Mouse (Mus musculus) forebrain, embryonic 10.5 days (tissue): ENCODE results near the gene Fastkd1. TPM values are rescaled to one million over a fixed set of nuclear protein-coding genes. Genes with fewer than 3 reads are reported as not detected.
"Not testable (repeated sequence)": the region's sequence is repeated elsewhere in the genome, so short reads cannot be mapped to it uniquely, and the experiment has no call there.

Experiments used
- DNase-seq: peaks from one replicate; pipeline ENCODE4 v3.0.0-alpha.2; 2017; ENCODE audit warnings: low spot score; ENCODE audit errors: extremely low spot score
- H3K27ac ChIP-seq: fragments of 300-500 bp; sonication (generic); 2 replicates; pipeline ENCODE4 v1.5.1; 2016; ENCODE audit warnings: mild to moderate bottlenecking
- H3K27me3 ChIP-seq: fragments of 300-500 bp; sonication (generic); 2 replicates; pipeline ENCODE4 v1.6.1; 2016; ENCODE audit warnings: mild to moderate bottlenecking; ENCODE audit not compliant: poor library complexity, severe bottlenecking
- H3K36me3 ChIP-seq: fragments of 300-500 bp; sonication (generic); replicated peaks from 2 replicates; pipeline ENCODE4 v1.6.1; 2016; ENCODE audit warnings: mild to moderate bottlenecking, moderate library complexity
- H3K4me1 ChIP-seq: fragments of 300-500 bp; sonication (generic); 2 replicates; pipeline ENCODE4 v1.6.1; 2016
- H3K4me3 ChIP-seq: fragments of 300-500 bp; sonication (generic); 2 replicates; pipeline ENCODE4 v1.5.1; 2016; ENCODE audit warnings: mild to moderate bottlenecking, moderate library complexity
- H3K9me3 ChIP-seq: fragments of 300-500 bp; sonication (generic); 2 replicates; pipeline ENCODE4 v1.6.1; 2016; ENCODE audit warnings: mild to moderate bottlenecking, moderate library complexity
- WGBS: fragments of 180-500 bp; shearing (Covaris S2); methylation state at CpG from one replicate; pipeline ENCODE4 v1.1.7; 2016; 5-methylcytosine and 5-hydroxymethylcytosine counted together
- polyA plus RNA-seq: library from polyadenylated mRNA; unstranded; fragments of >200 nt; fragmentation: Nextera tagmentation; extraction: Ambion mirVana; gene quantifications from 2 replicates; pipeline ENCODE4 v1.2.1, GENCODE M21; 2016

Fastkd1 gene
- polyA plus RNA-seq, 1 experiment from 2014 or later = 18.6 TPM

DNA sequence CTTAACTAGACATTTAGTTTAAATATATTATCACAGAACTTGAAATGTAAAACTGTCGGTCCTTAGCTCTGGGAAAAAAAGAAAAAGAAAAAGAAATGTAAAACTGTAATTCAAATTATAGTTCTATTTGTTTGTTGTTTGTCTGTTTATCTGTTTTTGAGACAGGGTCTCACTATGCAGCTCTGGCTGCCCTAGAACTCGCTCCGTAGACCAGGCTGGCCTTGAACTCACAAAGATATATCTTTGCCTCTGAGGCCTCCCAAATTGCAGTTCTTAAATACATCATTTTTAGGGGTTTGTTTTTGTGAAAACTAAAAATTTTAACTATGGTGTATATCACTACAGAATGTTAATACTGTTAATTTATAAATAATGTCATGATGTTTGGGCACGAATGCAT, 45.7 kb downstream of the Fastkd1 start:
- 95% methylated on average over 4 of the region's 4 CpGs for WGBS
- peaks cover 11% of the 10 kb centered on the region for H3K4me1 ChIP-seq
- DNase-seq = no peak
- H3K4me3 ChIP-seq = no peak overlapping the region
- H3K36me3 ChIP-seq = peaks cover 25% of the 10 kb centered on the region
- H3K27ac ChIP-seq = no peak overlapping the region
- H3K9me3 ChIP-seq = no peaks in the 10 kb centered on the region
- H3K27me3 ChIP-seq = no peaks in the 10 kb centered on the region

DNA sequence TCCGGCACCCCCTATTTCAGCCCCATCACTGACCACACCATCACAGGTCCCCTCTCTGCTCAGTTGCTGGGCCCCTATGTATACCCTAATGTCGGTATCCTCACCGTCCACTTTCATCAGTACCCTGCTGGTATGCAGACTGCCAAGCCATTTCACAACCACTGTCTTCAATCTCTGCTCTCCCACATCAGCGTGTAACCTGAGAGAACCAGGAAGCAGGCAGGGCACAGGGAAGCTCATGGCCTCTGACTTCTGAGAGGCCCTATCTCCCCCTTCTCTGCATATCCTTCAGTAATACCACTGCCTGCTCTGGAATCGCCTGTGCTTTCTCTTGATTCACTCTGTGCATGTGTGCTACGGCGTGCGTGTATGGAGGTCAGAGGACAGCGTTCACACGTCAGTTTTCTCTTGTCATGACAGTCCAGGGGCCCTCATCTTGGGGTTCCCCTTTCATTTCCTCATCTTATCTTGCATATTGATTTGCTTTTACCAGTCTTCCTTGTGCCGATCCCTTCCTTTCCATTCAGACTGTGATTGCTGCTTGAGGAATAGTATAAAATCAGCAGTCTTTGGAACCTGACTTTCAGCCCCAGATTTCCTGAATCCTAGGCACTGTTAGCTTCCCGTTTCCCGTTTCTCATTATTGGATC, 49.4 kb downstream of the Fastkd1 start:
- Histone ChIP-seq H3K4me1 (0 out of 2 replicates have a peak, but pooled peaks cover 5% of the 10 kb centered on the region), H3K27me3 (no peaks in the 10 kb centered on the region), H3K9me3 (no peaks in the 10 kb centered on the region), H3K4me3 (no peak overlapping the region), H3K36me3 (peaks cover 44% of the 10 kb centered on the region), H3K27ac (no peak overlapping the region)
- WGBS = 88% methylated on average over 13 of the region's 13 CpGs
- no peak for DNase-seq

DNA sequence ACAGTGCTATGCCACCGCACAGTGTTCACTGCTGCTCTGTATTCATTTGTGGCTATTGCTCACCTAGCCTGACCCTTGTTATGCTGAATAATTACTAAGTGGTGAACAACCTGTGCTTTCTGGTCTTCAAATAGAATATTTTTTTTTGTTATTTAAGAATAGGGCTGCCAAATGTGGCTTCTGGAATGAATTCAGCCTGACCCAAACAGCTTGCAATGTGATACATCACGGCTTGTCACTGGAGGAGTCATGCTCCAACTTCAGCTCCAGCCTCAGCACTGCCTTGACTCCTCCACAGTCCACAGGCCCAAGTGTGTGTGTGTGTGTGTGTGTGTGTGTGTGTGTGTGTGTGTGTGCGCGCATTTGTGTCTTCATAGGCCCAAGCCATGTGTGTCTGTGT, 54.0 kb downstream of the Fastkd1 start:
- Histone ChIP-seq H3K36me3 (peaks cover 65% of the 10 kb centered on the region), H3K4me1 (0 out of 2 replicates have a peak, but pooled peaks cover 5% of the 10 kb centered on the region), H3K4me3 (no peak overlapping the region), H3K9me3 (no peaks in the 10 kb centered on the region), H3K27ac (no peak overlapping the region), H3K27me3 (no peaks in the 10 kb centered on the region)
- DNase-seq = no peak
- 94% methylated on average over 4 of the region's 4 CpGs for WGBS

DNA sequence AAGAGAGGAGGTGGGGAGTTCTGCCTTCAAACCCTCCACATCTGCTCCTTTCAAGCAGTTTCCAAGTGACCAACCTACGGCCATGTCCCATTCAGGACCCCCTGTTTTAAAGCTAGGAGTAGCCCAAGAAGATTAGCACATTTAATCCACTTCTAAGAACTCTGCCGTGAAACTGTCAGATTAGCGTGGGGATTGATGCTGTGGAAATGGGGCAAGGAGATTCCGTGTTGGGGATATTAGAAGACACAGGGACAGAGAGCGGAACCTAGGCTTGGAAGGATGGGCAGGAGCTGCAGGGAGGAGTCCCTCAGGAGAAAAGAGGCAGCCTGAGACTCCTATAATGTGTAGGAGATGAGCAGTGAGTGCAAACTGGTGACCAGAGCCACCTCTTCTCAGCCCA, 63.6 kb downstream of the Fastkd1 start:
- H3K4me3 ChIP-seq = no peak overlapping the region
- no peak for DNase-seq
- peaks cover 12% of the 10 kb centered on the region for H3K36me3 ChIP-seq
- H3K27ac ChIP-seq = no peak overlapping the region
- H3K27me3 ChIP-seq = no peaks in the 10 kb centered on the region
- WGBS = 86% methylated on average over 5 of the region's 5 CpGs
- H3K9me3 ChIP-seq = no peaks in the 10 kb centered on the region
- peaks cover 15% of the 10 kb centered on the region for H3K4me1 ChIP-seq

DNA sequence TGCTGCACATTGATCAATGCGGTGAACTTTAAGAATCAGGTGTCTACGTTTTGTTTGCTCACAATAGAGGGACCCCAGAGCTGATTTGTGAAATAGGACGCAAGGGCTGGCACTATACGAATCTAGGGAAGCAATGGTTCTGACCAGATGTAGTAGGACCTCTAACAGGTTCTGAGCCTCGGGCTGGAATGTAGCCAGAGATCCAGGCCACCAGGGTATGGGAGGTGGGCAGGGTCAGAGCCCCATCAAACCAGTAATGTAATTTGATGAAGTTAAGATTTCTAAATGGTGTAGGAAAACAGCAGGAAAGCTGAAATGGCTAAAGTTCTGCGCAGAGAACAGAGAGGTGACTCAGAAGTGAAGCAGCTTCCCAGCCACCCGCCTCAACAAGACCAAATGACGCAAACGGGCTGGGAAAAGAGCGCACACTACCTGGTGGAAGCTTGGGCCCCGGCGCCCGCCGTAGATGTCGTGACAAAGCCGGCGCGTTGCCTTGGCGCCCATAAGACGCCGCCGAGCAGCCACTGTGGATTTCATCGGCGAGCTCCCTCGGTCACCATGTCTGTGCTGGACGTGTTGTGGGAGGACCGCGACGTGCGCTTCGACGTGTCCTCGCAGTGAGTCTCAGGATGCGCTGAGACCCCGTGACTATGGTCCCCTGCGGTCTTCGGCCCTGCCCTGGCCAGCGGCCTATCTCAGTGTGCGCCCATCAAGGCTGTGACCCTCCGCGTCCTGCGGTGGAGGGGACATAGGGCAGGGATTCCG, 66.4 kb downstream of the Fastkd1 start, which contains the start of gene Bbs5:
Gene Bbs5 (plus strand): TSS at position 446 of the 765 bp plus-strand sequence.
- Histone ChIP-seq H3K27ac (peak within 1 kb of the TSS; percentile 80), H3K4me3 (peak within 1 kb of the TSS; percentile 93)
- WGBS = 3% methylated on average over 43 of the region's 43 CpGs

DNA sequence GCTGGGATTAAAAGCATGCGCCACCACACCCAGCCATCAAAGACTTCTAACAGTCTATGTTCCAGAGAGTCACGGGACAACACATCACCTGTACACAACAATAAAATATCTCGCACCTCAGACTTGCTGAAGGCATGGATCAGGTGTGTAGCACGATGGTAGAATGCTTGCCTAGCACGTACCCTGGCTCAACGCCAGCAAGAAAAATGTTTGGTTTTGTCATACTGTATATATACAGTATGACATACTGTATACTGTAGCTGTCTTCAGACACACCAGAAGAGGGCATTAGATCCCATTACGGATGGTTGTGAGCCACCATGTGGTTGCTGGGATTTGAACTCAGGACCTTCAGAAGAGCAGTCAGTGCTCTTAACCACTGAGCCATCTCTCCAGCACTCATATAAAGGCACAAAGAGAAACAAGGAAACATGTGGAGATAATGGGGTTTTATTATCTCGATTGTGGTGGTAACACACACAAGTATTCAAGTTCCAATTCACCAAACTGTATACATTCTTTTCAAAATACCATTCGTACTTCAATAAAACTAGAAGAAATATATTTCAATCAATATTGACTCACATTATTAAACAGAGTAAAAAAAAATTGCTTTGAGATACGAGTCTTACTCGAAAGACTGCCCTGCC, 68.2 kb downstream of the Fastkd1 start:
- H3K27me3 ChIP-seq = no peaks in the 10 kb centered on the region
- no peaks in the 10 kb centered on the region for H3K9me3 ChIP-seq
- H3K4me3 ChIP-seq = no peak overlapping the region
- 93% methylated on average over 11 of the region's 11 CpGs for WGBS
- H3K4me1 ChIP-seq = peaks cover 17% of the 10 kb centered on the region
- H3K36me3 ChIP-seq = no peaks in the 10 kb centered on the region
- no peak for DNase-seq
- no peak overlapping the region for H3K27ac ChIP-seq

More for the DNA sequence above, 66.4 kb downstream of the Fastkd1 start, which contains the start of gene Bbs5:
- DNase-seq = peak; percentile 89
- Histone ChIP-seq H3K36me3 (no peaks in the 10 kb centered on the region), H3K4me1 (peaks cover 15% of the 10 kb centered on the region), H3K9me3 (no peaks in the 10 kb centered on the region), H3K27me3 (no peaks in the 10 kb centered on the region)

DNA sequence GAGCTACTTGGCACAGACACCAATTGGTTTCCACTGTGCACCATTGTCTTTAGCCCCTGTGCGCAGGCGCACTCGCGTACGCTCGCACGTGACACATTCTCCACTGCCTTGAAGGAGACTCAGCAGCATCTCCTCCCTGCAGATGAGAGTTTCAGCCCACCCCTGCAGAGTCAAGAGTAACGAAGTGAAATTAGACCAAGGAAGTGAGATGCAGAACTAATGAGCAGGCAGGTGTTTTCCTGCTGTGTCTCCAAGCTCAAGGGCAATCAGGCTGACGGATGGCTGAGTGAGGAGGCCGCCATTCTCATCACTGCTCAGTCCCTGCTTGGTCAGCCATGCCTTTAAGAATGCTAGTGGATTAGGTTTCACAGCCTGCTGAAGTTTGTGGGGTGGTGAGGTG, 73.2 kb downstream of the Fastkd1 start:
- DNase-seq = no peak
- Histone ChIP-seq H3K4me3 (no peak overlapping the region), H3K27ac (0 out of 2 replicates have a peak overlapping the region, but pooled peaks have one; percentile 35), H3K4me1 (peaks cover 7% of the 10 kb centered on the region), H3K9me3 (0 out of 2 replicates have a peak, but pooled peaks cover 4% of the 10 kb centered on the region), H3K36me3 (no peaks in the 10 kb centered on the region), H3K27me3 (no peaks in the 10 kb centered on the region)
- 68% methylated on average over 10 of the region's 10 CpGs for WGBS

DNA sequence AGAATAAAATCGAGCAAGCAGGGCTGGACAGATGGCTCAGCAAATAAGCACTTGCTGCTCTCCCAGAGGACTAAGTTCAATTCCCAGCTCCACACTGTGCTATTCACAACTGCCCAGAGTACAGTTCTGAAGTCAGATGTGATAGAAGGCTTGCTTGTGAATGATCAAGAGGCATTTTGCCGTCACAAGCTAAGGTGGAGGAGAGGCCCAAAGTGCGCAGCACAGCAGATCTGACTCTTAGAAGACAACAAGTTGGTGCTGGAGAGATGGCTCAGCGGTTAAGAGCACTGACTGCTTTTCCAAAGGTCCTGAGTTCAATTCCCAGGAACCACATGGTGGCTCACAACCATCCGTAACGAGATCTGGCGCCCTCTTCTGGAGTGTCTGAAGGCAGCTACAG, 75.3 kb downstream of the Fastkd1 start:
- H3K27ac ChIP-seq, DNase-seq, H3K36me3 ChIP-seq, H3K4me3 ChIP-seq, H3K4me1 ChIP-seq, H3K27me3 ChIP-seq, H3K9me3 ChIP-seq: not testable (repeated sequence)
- 72% methylated on average over 7 of the region's 7 CpGs for WGBS

Other genes starting within 250 kb of the Fastkd1 start
- 3.3 TPM in 2 replicates for gene Lrp2, start 127.5 kb downstream of the Fastkd1 start, polyA plus RNA-seq
- gene Bbs5, start 66.3 kb downstream of the Fastkd1 start, polyA plus RNA-seq = 14.5 and 15.6 TPM in 2 replicates
- gene Klhl41, start 43.4 kb downstream of the Fastkd1 start, polyA plus RNA-seq = 0.11 and 0.21 TPM in 2 replicates
- gene Ppig, start 9.0 kb upstream of the Fastkd1 start, polyA plus RNA-seq = 155 and 168 TPM in 2 replicates
- gene Ccdc173, start 76.1 kb upstream of the Fastkd1 start, polyA plus RNA-seq = 2.9 and 4.1 TPM in 2 replicates
- 29.3 and 30.3 TPM in 2 replicates for gene Phospho2, start 76.1 kb upstream of the Fastkd1 start, polyA plus RNA-seq
- gene Klhl23, start 108.4 kb upstream of the Fastkd1 start, polyA plus RNA-seq = 27.3 and 28.7 TPM in 2 replicates
- gene Ssb, start 148.0 kb upstream of the Fastkd1 start, polyA plus RNA-seq = 406 and 461 TPM in 2 replicates
- 44.4 and 48.0 TPM in 2 replicates for gene Mettl5, start 172.1 kb upstream of the Fastkd1 start, polyA plus RNA-seq
- 10.3 and 11.8 TPM in 2 replicates for gene Ubr3, start 183.7 kb upstream of the Fastkd1 start, polyA plus RNA-seq